Mouse (Mus musculus) small intestine, adult 2 months (tissue): ENCODE results near the gene Foxo6. TPM values are rescaled to one million over a fixed set of nuclear protein-coding genes. Genes with fewer than 3 reads are reported as not detected.

ENCODE experiments used
- H3K27ac ChIP-seq: fragments of 200-500 bp; 2 replicates; pipeline ENCODE4 v1.5.1; 2012; ENCODE audit warnings: low read depth, low read length, control low read depth, inconsistent platforms; ENCODE audit not compliant: insufficient read depth
- H3K27me3 ChIP-seq: fragments of 200-500 bp; 2 replicates; pipeline ENCODE4 v1.6.1; 2012; ENCODE audit warnings: mild to moderate bottlenecking, moderate library complexity, low read length, inconsistent platforms; ENCODE audit not compliant: control insufficient read depth, insufficient read depth
- H3K36me3 ChIP-seq: fragments of 200-500 bp; 2 replicates; pipeline ENCODE4 v1.6.1; 2012; ENCODE audit warnings: mild to moderate bottlenecking, low read length, control low read depth, inconsistent platforms; ENCODE audit not compliant: control insufficient read depth, insufficient read depth
- H3K4me1 ChIP-seq: fragments of 200-500 bp; 2 replicates; pipeline ENCODE4 v1.6.1; 2012; ENCODE audit warnings: low read length, inconsistent platforms, mixed read lengths; ENCODE audit not compliant: control insufficient read depth, insufficient read depth, insufficient read length
- H3K4me3 ChIP-seq: fragments of 200-500 bp; 2 replicates; pipeline ENCODE4 v1.5.1; 2012; ENCODE audit warnings: low read depth, mild to moderate bottlenecking, control low read depth, inconsistent platforms, low read length, moderate library complexity
- CTCF ChIP-seq: fragments of 200-500 bp; IDR thresholded peaks from 2 replicates; pipeline ENCODE4 v1.5.1; 2012; ENCODE audit warnings: low read depth, mild to moderate bottlenecking, control low read depth, inconsistent platforms, low read length, moderate library complexity, mixed read lengths; ENCODE audit not compliant: insufficient replicate concordance, insufficient read length; ENCODE audit errors: extremely low read depth
- POLR2A ChIP-seq: fragments of 200-500 bp; IDR thresholded peaks from 2 replicates; pipeline ENCODE4 v1.6.1; 2012; ENCODE audit warnings: low read depth, mild to moderate bottlenecking, control low read depth, inconsistent platforms, low read length, moderate library complexity
- WGBS: fragments of 180-500 bp; shearing (Covaris S2); methylation state at CpG from one replicate; pipeline ENCODE4 v1.1.7; 2018; 5-methylcytosine and 5-hydroxymethylcytosine counted together
- polyA plus RNA-seq: library from polyadenylated mRNA; depleted of rRNA; stranded (reverse); fragments of >200 nt; gene quantifications from 2 replicates; pipeline ENCODE4 v1.2.3, GENCODE M21; 2012

The Foxo6 gene
- polyA plus RNA-seq, 1 experiment = 38.9 TPM

DNA sequence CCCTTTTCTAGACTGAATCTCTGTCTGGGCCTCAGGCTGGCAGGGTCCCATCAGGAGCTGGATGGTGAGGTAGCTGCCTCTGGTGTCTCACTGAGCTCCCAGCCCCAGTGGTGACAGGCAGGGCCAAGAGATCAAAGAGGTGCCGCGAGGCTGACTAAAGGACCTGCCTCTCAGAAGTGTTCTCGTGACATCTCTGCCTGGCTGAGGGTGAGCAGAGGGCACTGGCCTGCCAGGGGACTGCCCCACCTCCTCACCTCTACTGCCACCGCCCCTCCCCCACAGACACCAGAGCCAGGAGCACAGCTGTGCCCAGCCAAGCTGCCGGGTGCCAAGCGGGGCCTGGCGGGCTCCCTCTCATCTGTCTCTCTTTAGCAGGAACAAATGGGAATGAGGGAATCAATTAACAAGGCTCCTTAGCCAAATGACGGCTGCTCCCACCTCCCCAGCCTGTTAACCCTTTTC is 38.3 kb downstream of the Foxo6 start:
- WGBS = 12% methylated on average over 8 of the region's 8 CpGs
- H3K4me3 ChIP-seq = no peak overlapping the region
- no peaks in the 10 kb centered on the region for H3K36me3 ChIP-seq
- no peaks in the 10 kb centered on the region for H3K27me3 ChIP-seq
- H3K27ac ChIP-seq = no peak overlapping the region
- no peak for TF ChIP-seq POLR2A
- TF ChIP-seq CTCF = no peak
- H3K4me1 ChIP-seq = no peaks in the 10 kb centered on the region; the same call in 1 of the 2 replicates

DNA sequence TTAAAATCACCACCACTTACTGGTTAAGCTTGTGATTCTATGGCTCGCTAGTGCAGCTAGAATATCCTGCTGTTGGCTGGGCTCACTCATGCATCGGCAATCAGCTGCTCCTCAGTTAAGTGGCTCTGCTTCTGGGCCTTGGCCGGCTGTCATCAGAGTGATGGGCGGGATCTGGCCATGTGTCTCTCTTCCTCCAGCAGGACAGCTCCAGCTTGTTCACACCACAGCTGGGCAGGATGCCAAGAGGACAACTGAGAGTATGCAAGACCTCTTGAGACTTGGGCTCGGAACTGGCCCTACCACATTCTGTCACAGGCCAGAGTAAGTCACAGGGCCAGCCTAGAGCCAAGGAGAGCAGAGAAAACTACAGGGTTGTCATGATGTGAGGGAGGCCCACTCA is 39.7 kb downstream of the Foxo6 start:
- Histone ChIP-seq H3K4me1 (no peaks in the 10 kb centered on the region; the same call in 1 of the 2 replicates), H3K27me3 (no peaks in the 10 kb centered on the region), H3K27ac (no peak overlapping the region), H3K36me3 (no peaks in the 10 kb centered on the region), H3K4me3 (no peak overlapping the region)
- 31% methylated on average over 5 of the region's 5 CpGs for WGBS
- no peak for TF ChIP-seq CTCF
- no peak for TF ChIP-seq POLR2A

DNA sequence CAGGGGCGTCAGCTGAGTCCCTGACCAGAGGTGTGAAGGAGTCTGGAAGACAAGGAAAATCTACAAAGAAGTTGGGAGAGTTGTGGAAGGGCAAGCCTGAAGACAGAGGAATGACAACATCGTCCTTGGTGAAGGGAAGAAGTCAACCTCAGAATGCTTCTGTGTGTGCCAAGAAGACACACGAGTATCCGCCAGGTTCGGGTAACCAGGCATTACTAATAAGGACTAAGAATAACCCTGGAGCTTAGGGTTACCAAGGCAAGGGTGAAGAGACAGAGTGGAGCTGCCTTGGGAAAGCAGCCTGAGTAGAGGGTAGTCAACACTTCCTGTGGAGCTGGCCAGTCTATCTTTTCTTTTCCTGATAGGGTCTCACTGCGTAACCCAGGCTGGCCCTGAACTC is 41.1 kb downstream of the Foxo6 start:
- Histone ChIP-seq H3K4me3 (no peak overlapping the region), H3K4me1 (no peaks in the 10 kb centered on the region; the same call in 1 of the 2 replicates), H3K27me3 (no peaks in the 10 kb centered on the region), H3K27ac (no peak overlapping the region), H3K36me3 (no peaks in the 10 kb centered on the region)
- WGBS = 92% methylated on average over 6 of the region's 6 CpGs
- TF ChIP-seq POLR2A = no peak
- no peak for TF ChIP-seq CTCF

DNA sequence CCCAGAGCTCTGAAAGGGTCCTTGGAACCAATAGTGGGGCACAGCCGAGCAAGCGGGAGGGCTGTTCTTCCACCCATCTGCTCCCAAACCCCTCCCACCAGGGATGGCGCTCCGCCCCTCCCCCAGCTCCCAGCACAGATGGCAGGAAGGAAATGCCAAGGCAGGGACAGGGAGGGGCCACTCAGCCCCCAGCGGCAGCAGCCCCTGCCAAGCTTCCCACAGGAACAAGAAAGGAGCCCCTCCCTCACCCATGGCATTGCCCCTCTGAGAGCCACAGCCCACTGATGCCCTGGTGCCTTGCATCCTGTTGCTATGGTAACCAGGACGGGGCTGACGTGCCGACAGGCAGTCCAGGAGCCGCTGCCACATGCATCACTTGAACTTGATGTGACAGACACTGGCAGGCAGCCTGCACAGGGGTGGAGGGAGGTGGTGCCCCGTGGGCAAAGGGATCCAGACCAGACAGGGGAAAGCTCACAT is 44.3 kb downstream of the Foxo6 start:
- 8% methylated on average over 10 of the region's 10 CpGs for WGBS
- Histone ChIP-seq H3K4me3 (no peak overlapping the region), H3K27me3 (no peaks in the 10 kb centered on the region), H3K36me3 (no peaks in the 10 kb centered on the region), H3K4me1 (no peaks in the 10 kb centered on the region), H3K27ac (no peak overlapping the region)
- TF ChIP-seq CTCF = no peak
- TF ChIP-seq POLR2A = no peak

DNA sequence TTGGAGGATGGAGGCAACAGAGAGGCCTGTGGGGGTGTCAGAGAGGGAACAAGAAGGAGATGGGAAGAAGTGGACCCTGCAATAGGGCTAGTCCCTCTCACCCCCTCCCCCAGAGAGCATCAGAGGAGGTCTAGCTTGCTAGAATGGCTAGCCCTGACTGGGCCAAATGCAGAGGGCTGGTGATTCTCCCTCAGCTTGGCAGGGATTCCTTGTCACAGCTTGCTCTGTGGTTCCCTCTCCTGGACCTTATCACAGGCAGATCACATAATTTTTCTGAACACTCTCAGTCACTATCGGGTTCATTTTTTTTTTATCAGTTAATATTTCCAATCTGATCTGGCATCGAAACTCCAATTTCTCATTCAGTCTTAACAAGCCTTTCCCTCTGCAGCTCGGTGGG is 46.0 kb downstream of the Foxo6 start:
- H3K4me3 ChIP-seq = no peak overlapping the region
- no peaks in the 10 kb centered on the region for H3K4me1 ChIP-seq
- no peaks in the 10 kb centered on the region for H3K36me3 ChIP-seq
- H3K27me3 ChIP-seq = no peaks in the 10 kb centered on the region
- WGBS = 71% methylated on average over 3 of the region's 3 CpGs
- TF ChIP-seq POLR2A (no peak), CTCF (no peak)
- H3K27ac ChIP-seq = no peak overlapping the region

DNA sequence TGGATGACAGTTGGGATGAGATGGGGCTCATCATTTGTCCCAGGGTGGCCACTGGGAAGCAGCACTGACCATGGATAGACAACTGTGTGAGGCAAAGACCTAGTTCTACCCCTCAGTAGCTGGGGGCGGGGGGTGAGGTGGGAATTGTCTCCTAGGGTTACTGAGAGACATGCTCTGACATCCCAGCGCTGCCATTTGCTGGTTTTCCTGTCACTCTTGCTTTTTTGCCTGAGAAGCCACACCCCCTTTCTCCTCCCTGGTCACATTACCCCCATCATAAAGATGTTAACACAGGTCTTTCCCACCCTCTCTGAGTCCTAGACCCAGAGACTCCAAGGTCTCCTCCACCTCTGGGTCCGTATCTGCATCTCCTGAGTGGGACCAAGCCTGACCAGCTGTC is 47.7 kb downstream of the Foxo6 start:
- H3K4me1 ChIP-seq = no peaks in the 10 kb centered on the region
- H3K4me3 ChIP-seq = no peak overlapping the region
- H3K36me3 ChIP-seq = no peaks in the 10 kb centered on the region
- WGBS = 62% methylated on average over 3 of the region's 3 CpGs
- no peak for TF ChIP-seq CTCF
- TF ChIP-seq POLR2A = no peak
- no peaks in the 10 kb centered on the region for H3K27me3 ChIP-seq
- no peak overlapping the region for H3K27ac ChIP-seq

DNA sequence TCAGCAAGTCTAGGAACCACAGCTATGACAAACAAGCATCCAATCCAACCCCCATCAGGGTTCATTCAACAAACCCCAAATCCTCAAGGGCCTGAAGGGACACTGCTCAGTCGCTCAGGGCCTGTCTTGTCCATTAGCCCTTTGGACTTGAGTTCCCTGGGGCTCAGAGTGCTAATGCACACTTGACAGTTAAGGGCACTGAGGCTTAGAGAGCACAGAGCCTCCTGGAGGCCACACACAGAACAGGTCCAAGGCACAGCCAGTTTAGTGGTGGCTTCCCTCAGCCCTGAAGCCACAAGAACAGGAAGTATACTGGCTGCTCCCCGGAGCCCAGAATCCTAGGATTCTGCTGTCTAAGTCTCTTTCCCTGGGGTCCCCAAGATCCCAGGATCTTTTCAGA is 53.9 kb downstream of the Foxo6 start:
- no peak overlapping the region for H3K4me3 ChIP-seq
- H3K36me3 ChIP-seq = no peaks in the 10 kb centered on the region
- no peak for TF ChIP-seq CTCF
- no peak for TF ChIP-seq POLR2A
- H3K27me3 ChIP-seq = no peaks in the 10 kb centered on the region
- 64% methylated on average over 2 of the region's 2 CpGs for WGBS
- peaks cover 4% of the 10 kb centered on the region; the same call in 1 of the 2 replicates for H3K4me1 ChIP-seq
- H3K27ac ChIP-seq = no peak overlapping the region

DNA sequence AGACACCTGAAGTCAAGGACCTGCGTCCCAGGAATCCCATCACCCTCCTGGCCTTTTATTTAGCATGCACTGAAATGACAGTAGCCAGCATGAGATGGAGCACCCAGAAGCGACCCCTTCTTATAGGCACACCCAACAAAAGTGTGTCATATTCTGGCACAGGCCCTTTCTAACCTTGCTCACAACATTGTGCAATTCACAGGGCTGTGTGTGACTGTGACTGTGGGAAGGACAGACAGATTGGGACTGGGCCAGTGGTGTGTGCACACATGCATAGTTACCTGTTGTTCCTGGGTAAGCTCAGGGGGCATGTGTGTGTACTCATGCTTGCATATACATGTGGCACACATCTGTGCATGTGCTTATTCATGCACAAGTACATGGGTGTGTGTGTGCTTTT is 54.6 kb downstream of the Foxo6 start:
- Histone ChIP-seq H3K4me1 (peaks cover 4% of the 10 kb centered on the region; the same call in 1 of the 2 replicates), H3K27me3 (no peaks in the 10 kb centered on the region), H3K36me3 (no peaks in the 10 kb centered on the region), H3K27ac (no peak overlapping the region), H3K4me3 (no peak overlapping the region)
- TF ChIP-seq POLR2A (no peak), CTCF (no peak)
- 81% methylated on average over 2 of the region's 2 CpGs for WGBS
